Mouse (Mus musculus) adrenal gland, postnatal 25 days (tissue): ENCODE measurements at regions not wholly inside any gene's neighbourhood (a gene's known extent, or its start where the extent isn't known, plus 50 kb on each side); places are given as distances from the start of the nearest gene placed in this dataset.

ENCODE experiments used
- DNase-seq: peaks from one replicate; pipeline ENCODE4 v3.0.0; 2021; ENCODE audit warnings: mixed read lengths

- peak; percentile 13 for DNase-seq
Observed at GRCm38 (mm10) chrX:107477066-107477465, 73.9 kb upstream of the Itm2a start.

- no peak for DNase-seq
Observed at GRCm38 (mm10) chrX:107469242-107469641, 66.1 kb upstream of the Itm2a start.
